Mouse (Mus musculus) forebrain, embryonic 16.5 days (tissue): ENCODE data around the gene Tarbp1. TPM values are rescaled to one million over a fixed set of nuclear protein-coding genes. Genes with fewer than 3 reads are reported as not detected.

ENCODE experiments used
- ATAC-seq: fragments of 200-750 bp; cut with Nextera tagmentation; 2 replicates; pipeline ENCODE4 v1.8.0; 2017; ENCODE audit warnings: mild to moderate bottlenecking, moderate library complexity
- H3K27ac ChIP-seq: fragments of 300-500 bp; sonication (generic); 2 replicates; pipeline ENCODE4 v1.5.1; 2014; ENCODE audit warnings: low read length, control low read depth
- H3K27me3 ChIP-seq: fragments of 300-500 bp; sonication (generic); replicated peaks from 2 replicates; pipeline ENCODE4 v1.6.1; 2014; ENCODE audit warnings: low read length; ENCODE audit not compliant: control insufficient read depth, insufficient read depth
- H3K36me3 ChIP-seq: fragments of 300-500 bp; sonication (generic); 2 replicates; pipeline ENCODE4 v1.6.1; 2014; ENCODE audit not compliant: control insufficient read depth, insufficient read depth
- H3K4me1 ChIP-seq: fragments of 300-500 bp; sonication (generic); replicated peaks from 2 replicates; pipeline ENCODE4 v1.6.1; 2014; ENCODE audit warnings: low read length; ENCODE audit not compliant: control insufficient read depth, insufficient read depth
- H3K4me2 ChIP-seq: fragments of 300-500 bp; sonication (generic); 2 replicates; pipeline ENCODE4 v1.6.1; 2014; ENCODE audit warnings: mild to moderate bottlenecking, low read length, control low read depth
- H3K4me3 ChIP-seq: fragments of 300-500 bp; sonication (generic); replicated peaks from 2 replicates; pipeline ENCODE4 v1.5.1; 2014; ENCODE audit warnings: mild to moderate bottlenecking, low read length, control low read depth
- H3K9ac ChIP-seq: fragments of 300-500 bp; sonication (generic); replicated peaks from 2 replicates; pipeline ENCODE4 v1.6.1; 2014; ENCODE audit warnings: low read depth, low read length, control low read depth
- H3K9me3 ChIP-seq: fragments of 300-500 bp; sonication (generic); 2 replicates; pipeline ENCODE4 v1.6.1; 2016; ENCODE audit warnings: low read length; ENCODE audit not compliant: control insufficient read depth
- WGBS: fragments of 180-500 bp; shearing (Covaris S2); extraction: QIAGEN DNeasy Blood & Tissue Kit; methylation state at CpG from one replicate; pipeline ENCODE4 v1.1.7; 2014; 5-methylcytosine and 5-hydroxymethylcytosine counted together
- polyA plus RNA-seq: library from polyadenylated mRNA; unstranded; fragments of >200 nt; fragmentation: Nextera tagmentation; extraction: Ambion mirVana; gene quantifications from 2 replicates; pipeline ENCODE4 v1.2.1, GENCODE M21; 2015

The Tarbp1 gene
- polyA plus RNA-seq, 1 experiment from 2014 or later = 1.8 TPM

DNA sequence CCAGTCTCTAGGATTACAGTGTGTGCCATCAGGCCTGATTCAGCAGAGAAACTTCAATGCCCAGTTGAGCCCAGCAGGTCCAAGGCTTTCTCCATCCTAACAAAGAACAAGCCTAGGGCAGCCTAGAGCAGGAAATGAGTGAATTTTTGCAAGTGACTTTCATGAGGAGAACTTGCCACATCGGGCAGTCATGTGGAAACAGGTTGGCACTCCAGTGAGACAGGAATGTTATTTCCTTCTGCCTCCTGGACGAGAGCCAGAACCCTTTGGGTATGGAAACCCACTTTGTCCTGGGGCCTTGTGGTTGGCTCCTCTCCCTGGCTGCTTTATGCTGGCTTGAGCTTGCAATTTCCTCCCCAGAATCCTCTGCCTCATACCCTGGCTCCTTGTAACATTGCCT, 83.3 kb downstream of the Tarbp1 start:
- 45% methylated on average over 2 of the region's 2 CpGs for WGBS
- peak; percentile 70 for ATAC-seq

DNA sequence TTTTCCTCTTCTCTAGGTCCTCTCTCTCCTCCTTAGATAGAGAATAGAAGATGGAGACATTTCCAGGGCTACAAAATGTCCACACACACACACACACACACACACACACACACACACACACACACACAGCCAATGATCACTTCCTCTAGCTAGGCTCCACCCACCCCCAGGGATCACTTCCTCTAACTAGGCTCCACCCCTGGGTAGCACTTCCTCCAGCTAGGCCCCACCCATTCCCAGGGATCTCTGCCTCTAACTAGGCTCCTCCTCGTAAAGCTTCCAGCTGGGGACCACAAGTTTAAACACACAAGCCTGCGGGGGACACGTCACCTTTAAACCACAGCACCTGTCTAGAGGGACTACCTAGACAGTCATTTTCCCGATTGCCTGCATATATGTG, 87.3 kb downstream of the Tarbp1 start:
- Histone ChIP-seq H3K27me3 (no peaks in the 10 kb centered on the region), H3K9ac (no peak overlapping the region), H3K4me1 (0 out of 2 replicates have a peak, but pooled peaks cover 3% of the 10 kb centered on the region), H3K4me3 (no peak overlapping the region), H3K9me3 (no peaks in the 10 kb centered on the region), H3K36me3 (no peaks in the 10 kb centered on the region), H3K4me2 (no peak overlapping the region), H3K27ac (no peak overlapping the region)
- whole genome bisulfite sequencing = 88% methylated on average over 4 of the region's 4 CpGs
- ATAC-seq = no peak

More for the DNA sequence above, 83.3 kb downstream of the Tarbp1 start:
- Histone ChIP-seq H3K27ac (no peak overlapping the region), H3K4me3 (no peak overlapping the region), H3K4me1 (peaks cover 3% of the 10 kb centered on the region; the same call in 1 of the 2 replicates), H3K9ac (no peak overlapping the region), H3K9me3 (no peaks in the 10 kb centered on the region), H3K36me3 (no peaks in the 10 kb centered on the region), H3K4me2 (no peak overlapping the region), H3K27me3 (no peaks in the 10 kb centered on the region)

DNA sequence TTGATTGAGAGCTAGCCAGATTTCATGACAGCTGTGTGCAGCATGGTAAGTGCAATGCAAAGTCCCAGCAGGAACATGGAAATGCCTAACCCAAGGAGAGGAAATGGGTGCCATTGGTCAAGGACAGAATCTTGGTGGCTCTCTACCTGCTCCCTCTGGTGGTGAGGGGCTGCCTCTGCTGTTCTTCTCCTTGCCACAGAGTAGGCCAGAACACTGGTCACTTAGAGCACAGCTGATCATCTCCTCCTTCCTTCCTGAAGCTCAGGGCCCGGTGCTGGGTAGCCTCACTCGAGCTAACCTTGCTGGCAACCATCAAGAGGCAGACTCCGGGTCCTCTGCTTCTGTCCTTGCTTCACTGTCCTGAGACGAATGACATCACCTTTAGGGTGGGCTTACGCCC, 92.1 kb downstream of the Tarbp1 start:
- ATAC-seq = no peak
- no peak overlapping the region for H3K4me3 ChIP-seq
- no peaks in the 10 kb centered on the region for H3K9me3 ChIP-seq
- H3K9ac ChIP-seq = no peak overlapping the region
- H3K27me3 ChIP-seq = peaks cover 3% of the 10 kb centered on the region; the same call in 1 of the 2 replicates
- WGBS = 70% methylated on average over 5 of the region's 5 CpGs
- H3K27ac ChIP-seq = no peak overlapping the region
- H3K4me2 ChIP-seq = no peak overlapping the region
- H3K4me1 ChIP-seq = no peaks in the 10 kb centered on the region
- H3K36me3 ChIP-seq = no peaks in the 10 kb centered on the region

DNA sequence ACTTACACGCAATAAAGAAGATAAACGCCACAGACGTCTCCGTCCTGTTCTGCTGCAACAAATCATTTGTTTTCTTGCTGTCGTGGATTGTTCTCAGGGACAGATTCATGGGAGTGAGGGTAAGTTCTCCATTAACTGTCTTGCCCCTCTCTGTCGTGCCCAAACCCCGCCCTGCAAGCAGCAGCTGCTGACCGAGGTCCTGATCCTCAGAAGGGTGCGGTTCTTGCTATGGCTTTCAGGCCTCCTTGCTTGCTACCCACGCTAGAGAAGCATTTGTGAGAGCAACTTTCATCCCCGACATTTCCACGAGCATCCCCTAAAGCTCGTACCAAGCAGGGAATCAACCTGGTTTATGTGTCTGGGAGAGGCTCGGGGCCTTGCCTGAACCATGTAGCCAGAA, 92.6 kb downstream of the Tarbp1 start:
- H3K4me3 ChIP-seq = no peak overlapping the region
- no peak overlapping the region for H3K27ac ChIP-seq
- no peak overlapping the region for H3K4me2 ChIP-seq
- 39% methylated on average over 14 of the region's 14 CpGs for WGBS
- no peak overlapping the region for H3K9ac ChIP-seq
- ATAC-seq = no peak
- no peaks in the 10 kb centered on the region for H3K36me3 ChIP-seq
- H3K4me1 ChIP-seq = no peaks in the 10 kb centered on the region
- H3K27me3 ChIP-seq = peaks cover 3% of the 10 kb centered on the region; the same call in 1 of the 2 replicates
- H3K9me3 ChIP-seq = no peaks in the 10 kb centered on the region

DNA sequence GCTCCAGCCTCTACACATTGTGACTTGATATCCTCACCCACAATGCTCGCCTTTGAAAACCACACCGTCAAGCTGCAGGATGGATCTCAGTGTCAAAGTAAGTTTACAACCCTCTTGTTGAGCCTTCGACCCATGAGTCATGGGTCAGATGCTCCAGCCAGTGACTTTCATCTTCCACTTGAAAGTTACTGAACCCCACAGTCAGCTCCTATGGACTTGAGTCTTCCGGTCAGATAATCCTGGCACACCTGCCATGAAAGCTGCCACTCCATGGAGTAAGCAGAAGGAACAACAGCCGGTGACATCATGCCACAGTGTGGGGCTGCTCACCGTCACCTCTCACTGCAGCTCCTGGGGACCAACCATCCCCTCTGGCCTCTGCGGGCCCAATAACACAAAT, 93.6 kb downstream of the Tarbp1 start:
- Histone ChIP-seq H3K9me3 (no peaks in the 10 kb centered on the region), H3K36me3 (no peaks in the 10 kb centered on the region), H3K4me3 (no peak overlapping the region), H3K27me3 (peaks cover 3% of the 10 kb centered on the region; the same call in 1 of the 2 replicates), H3K9ac (no peak overlapping the region), H3K27ac (no peak overlapping the region), H3K4me2 (no peak overlapping the region), H3K4me1 (no peaks in the 10 kb centered on the region)
- 86% methylated on average over 7 of the region's 7 CpGs for WGBS
- no peak for ATAC-seq

DNA sequence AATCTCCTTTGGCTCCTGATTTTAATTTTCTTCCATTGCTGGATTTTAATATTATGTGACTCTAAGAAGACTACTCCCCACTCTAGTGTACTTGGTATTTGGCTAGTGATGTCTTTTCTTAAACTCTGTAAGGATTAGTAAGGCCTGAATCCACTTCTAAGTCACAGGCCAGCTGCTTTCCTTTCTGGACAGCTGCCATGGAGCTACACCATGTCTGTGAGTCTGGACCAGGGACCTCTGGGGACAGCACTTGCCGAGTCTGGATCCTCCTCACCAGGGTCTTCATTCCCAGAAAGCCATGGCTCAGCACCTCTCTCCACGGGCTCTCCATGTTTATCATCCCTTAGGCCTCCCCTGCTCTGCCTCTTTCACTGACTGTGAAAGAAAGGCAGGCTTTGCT, 94.7 kb downstream of the Tarbp1 start:
- H3K9me3 ChIP-seq = no peaks in the 10 kb centered on the region
- no peaks in the 10 kb centered on the region for H3K36me3 ChIP-seq
- H3K9ac ChIP-seq = no peak overlapping the region
- peaks cover 3% of the 10 kb centered on the region; the same call in 1 of the 2 replicates for H3K27me3 ChIP-seq
- no peak overlapping the region for H3K27ac ChIP-seq
- no peak overlapping the region for H3K4me3 ChIP-seq
- H3K4me2 ChIP-seq = no peak overlapping the region
- H3K4me1 ChIP-seq = no peaks in the 10 kb centered on the region
- ATAC-seq = no peak
- 58% methylated on average over 2 of the region's 2 CpGs for WGBS

DNA sequence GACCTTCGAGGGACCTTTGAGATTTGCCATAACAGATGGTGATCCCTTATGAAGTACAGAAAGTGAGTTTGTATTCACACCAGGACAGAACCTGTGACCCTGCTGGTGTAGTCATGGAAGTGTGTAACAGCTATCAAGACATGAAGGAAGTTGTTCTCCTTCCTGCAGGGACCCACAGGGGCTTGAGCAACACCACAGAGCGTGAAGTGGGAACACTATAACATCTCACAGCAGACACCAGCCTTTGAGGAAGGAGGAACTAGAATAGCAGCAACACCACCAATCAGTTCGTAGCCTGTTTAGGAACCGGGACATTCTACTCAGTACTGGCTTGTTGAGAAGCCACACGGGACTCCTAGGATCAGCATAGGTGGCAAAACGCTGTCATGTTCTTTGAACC, 95.3 kb downstream of the Tarbp1 start:
- Histone ChIP-seq H3K9ac (no peak overlapping the region), H3K9me3 (no peaks in the 10 kb centered on the region), H3K36me3 (no peaks in the 10 kb centered on the region), H3K27me3 (peaks cover 3% of the 10 kb centered on the region; the same call in 1 of the 2 replicates), H3K27ac (no peak overlapping the region), H3K4me3 (no peak overlapping the region), H3K4me1 (no peaks in the 10 kb centered on the region), H3K4me2 (no peak overlapping the region)
- 85% methylated on average over 6 of the region's 6 CpGs for WGBS
- ATAC-seq = no peak

Other genes with a start within 250 kb of the Tarbp1 start
- 1.0 and 1.2 TPM in 2 replicates for gene Slc35f3, start 176.5 kb downstream of the Tarbp1 start, polyA plus RNA-seq
- 43.2 and 44.0 TPM in 2 replicates for gene Coa6, start 52.5 kb downstream of the Tarbp1 start, polyA plus RNA-seq
- gene Irf2bp2, start 118.9 kb upstream of the Tarbp1 start, polyA plus RNA-seq = 10.1 and 10.7 TPM in 2 replicates